Mouse (Mus musculus): ENCODE results near the gene Cdyl2. TPM values are rescaled to one million over a fixed set of nuclear protein-coding genes. Genes with fewer than 3 reads are reported as not detected.

Gene Cdyl2
- polyA plus RNA-seq, 1 experiment from 2014 or later: 1.8 TPM

DNA sequence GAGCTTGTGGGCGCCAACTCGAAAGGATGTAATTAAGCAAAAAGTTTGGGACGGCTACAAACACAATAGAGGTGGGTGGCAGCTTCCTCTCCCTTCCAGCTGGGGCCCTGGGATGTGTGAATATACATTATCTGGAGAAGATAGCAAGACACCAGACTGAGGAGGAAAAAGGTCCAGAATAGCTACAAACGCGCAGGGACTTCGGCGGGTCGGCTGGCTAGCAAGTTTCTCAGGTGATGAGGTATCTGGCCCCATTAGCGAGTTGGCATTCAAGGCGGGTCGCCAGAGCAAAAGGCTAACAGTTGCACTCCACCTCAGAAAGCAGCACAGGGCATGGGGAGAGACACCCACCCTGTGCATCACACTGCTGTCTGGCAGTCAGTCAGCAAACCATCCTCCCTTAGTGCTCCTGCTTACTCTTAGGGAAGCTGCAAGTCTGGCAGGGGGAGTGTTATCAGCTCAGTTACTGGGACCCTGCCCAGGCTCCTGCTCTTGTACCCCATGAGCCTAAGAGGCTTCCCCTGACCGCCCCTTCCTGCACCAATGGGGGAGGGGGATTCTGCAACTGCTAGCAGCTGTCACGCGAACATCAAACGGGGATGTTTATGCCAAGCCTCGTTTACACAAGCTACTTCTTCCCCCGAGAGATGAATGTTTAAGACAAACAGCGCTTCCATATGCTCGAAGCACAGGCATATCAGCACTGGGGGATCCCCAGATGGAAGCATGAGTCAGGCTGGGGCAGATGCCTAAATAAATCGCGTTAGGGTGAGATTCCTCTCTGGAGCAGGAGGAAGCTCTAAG is 111.4 kb downstream of the Cdyl2 start:
- Histone ChIP-seq H3K36me3 (ENCODE audit: control insufficient read depth, insufficient read depth) (no peaks in the 10 kb centered on the region), H3K4me2 (ENCODE audit: low read depth, low read length) (no peak overlapping the region), H3K4me3 (ENCODE audit: low read depth, low read length) (no peak overlapping the region), H3K27ac (ENCODE audit: low read length) (no peak overlapping the region), H3K4me1 (ENCODE audit: control insufficient read depth, low read depth, low read length) (no peaks in the 10 kb centered on the region), H3K27me3 (ENCODE audit: control insufficient read depth, insufficient read depth, low read depth, low read length) (no peaks in the 10 kb centered on the region), H3K9ac (ENCODE audit: low read depth, low read length) (no peak overlapping the region), H3K9me3 (replicated peaks; ENCODE audit: control insufficient read depth, low read length) (no peaks in the 10 kb centered on the region)
- 60% methylated on average over 21 of the region's 21 CpGs for WGBS (ENCODE audit: insufficient replicate concordance)
- ATAC-seq (ENCODE audit: low read depth): no peak

DNA sequence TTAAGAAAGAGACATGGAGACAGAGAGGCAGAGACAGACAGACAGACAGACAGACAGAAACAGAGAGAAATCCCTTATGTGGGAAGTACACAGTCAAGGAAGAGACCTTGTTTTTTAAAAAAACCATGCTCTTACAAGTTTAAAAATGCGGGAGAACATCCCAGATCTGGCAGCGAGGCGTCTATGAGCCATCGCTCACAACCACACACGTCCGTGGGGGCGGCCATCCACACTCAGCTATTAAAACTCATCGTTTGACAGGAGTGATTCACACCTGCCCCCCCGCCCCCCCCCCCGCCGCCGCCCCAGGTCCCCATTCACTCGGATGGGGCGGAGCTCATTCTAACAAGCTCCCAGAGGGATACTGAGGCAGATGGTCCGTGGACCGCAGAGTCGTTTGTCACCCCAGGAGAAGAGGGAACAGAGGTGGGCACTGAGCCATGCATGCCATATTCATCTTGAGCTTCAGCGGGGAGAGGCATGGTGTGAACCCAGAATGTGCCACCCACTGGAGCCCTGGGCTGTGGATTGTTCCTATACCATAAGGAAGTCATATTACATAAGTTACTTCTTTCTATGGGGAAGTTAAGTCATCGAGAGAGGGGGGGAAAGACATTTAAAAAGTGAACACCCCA is 113.0 kb downstream of the Cdyl2 start:
- ATAC-seq (ENCODE audit: low read depth): no peak
- Histone ChIP-seq H3K9ac (ENCODE audit: low read depth, low read length) (no peak overlapping the region), H3K4me1 (ENCODE audit: control insufficient read depth, low read depth, low read length) (no peaks in the 10 kb centered on the region), H3K27me3 (ENCODE audit: control insufficient read depth, insufficient read depth, low read depth, low read length) (no peaks in the 10 kb centered on the region), H3K4me2 (ENCODE audit: low read depth, low read length) (no peak overlapping the region), H3K9me3 (replicated peaks; ENCODE audit: control insufficient read depth, low read length) (no peaks in the 10 kb centered on the region), H3K27ac (ENCODE audit: low read length) (no peak overlapping the region), H3K36me3 (ENCODE audit: control insufficient read depth, insufficient read depth) (no peaks in the 10 kb centered on the region), H3K4me3 (ENCODE audit: low read depth, low read length) (no peak overlapping the region)
- 72% methylated on average over 19 of the region's 19 CpGs for WGBS (ENCODE audit: insufficient replicate concordance)

DNA sequence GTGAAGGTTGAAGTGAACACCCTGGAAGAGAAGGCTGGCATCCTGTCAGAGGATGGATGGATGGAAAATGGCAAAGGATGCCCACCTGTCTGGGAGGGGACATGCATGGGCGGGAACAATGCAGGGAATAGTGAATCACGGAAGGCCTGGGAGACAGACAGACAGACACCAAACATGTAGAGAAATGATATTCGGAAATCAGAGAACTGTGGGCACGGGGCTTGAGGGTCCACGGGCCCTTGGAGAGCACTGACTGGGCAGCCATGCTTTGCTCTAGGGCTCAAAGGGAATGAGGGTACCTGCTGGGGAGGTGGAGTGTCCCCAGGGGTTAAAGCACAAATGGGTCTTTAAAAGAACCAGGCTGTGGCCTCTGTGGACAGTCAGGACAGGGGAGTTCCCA is 113.6 kb downstream of the Cdyl2 start:
- ATAC-seq (ENCODE audit: low read depth): no peak
- Histone ChIP-seq H3K27ac (ENCODE audit: low read length) (no peak overlapping the region), H3K4me2 (ENCODE audit: low read depth, low read length) (no peak overlapping the region), H3K9ac (ENCODE audit: low read depth, low read length) (no peak overlapping the region), H3K9me3 (replicated peaks; ENCODE audit: control insufficient read depth, low read length) (no peaks in the 10 kb centered on the region), H3K4me1 (ENCODE audit: control insufficient read depth, low read depth, low read length) (no peaks in the 10 kb centered on the region), H3K36me3 (ENCODE audit: control insufficient read depth, insufficient read depth) (no peaks in the 10 kb centered on the region), H3K27me3 (ENCODE audit: control insufficient read depth, insufficient read depth, low read depth, low read length) (no peaks in the 10 kb centered on the region), H3K4me3 (ENCODE audit: low read depth, low read length) (no peak overlapping the region)
- WGBS (ENCODE audit: insufficient replicate concordance): 78% methylated on average over 5 of the region's 5 CpGs

DNA sequence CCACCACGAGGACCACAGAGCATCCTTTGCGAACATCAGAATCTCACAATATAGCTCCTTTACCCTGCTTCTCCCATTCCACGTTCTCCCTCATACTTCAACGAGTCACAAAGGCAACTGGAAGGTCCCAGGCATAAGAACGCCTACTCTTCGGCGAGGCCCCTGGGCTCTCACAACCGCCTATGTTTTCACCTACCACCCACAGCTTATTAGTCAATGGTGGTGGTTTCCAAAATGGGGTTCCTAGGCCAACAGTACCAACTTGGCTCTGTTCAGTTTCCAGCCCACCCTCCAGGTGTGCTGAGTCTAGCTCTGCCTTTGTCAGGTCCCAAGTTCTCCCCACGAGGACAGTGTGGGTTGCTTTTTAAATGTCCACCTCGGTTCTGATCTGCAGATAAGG is 114.0 kb downstream of the Cdyl2 start:
- Histone ChIP-seq H3K27me3 (ENCODE audit: control insufficient read depth, insufficient read depth, low read depth, low read length) (no peaks in the 10 kb centered on the region), H3K36me3 (ENCODE audit: control insufficient read depth, insufficient read depth) (no peaks in the 10 kb centered on the region), H3K9ac (ENCODE audit: low read depth, low read length) (no peak overlapping the region), H3K9me3 (replicated peaks; ENCODE audit: control insufficient read depth, low read length) (no peaks in the 10 kb centered on the region), H3K4me3 (ENCODE audit: low read depth, low read length) (no peak overlapping the region), H3K4me1 (ENCODE audit: control insufficient read depth, low read depth, low read length) (no peaks in the 10 kb centered on the region), H3K27ac (ENCODE audit: low read length) (no peak overlapping the region), H3K4me2 (ENCODE audit: low read depth, low read length) (no peak overlapping the region)
- 65% methylated on average over 10 of the region's 10 CpGs for WGBS (ENCODE audit: insufficient replicate concordance)
- no peak for ATAC-seq (ENCODE audit: low read depth)

DNA sequence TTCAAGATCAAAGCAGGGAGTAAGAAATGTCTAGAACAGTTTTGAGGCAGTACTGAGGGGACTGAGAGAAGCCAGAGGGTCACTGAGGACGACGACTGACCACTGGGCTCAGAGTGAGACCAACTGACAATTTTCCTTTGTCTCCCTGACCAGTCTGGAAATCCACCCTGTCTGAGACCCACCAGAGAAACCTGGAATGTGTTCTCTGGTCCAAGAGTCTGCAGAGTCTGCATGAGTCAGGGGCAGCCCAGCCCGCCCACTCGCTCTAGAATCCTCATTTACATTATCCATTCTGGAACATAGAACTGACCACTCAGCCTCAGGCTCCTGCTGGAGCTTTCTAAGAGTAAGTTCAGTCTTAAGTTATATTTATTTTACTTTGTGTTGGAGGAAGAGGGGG is 114.9 kb downstream of the Cdyl2 start:
- H3K9me3 ChIP-seq (replicated peaks; ENCODE audit: control insufficient read depth, low read length): no peaks in the 10 kb centered on the region
- 70% methylated on average over 4 of the region's 4 CpGs for WGBS (ENCODE audit: insufficient replicate concordance)

DNA sequence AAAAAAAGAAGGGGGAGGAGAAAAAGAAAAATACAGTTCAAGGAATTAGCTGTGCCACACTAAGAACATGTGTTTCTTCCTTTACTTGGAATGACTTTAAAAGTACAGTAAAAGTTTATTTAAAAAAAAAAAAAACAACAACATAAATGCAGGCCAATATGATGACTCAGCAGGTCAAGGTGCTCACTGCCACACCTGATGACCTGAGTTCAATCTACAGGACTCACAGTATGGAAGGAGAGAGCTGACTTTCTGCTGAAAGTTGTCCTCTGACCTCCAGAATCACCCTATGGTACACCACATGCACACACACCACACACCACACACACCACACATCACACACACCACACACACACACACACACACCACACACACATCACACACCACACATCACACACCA is 116.4 kb downstream of the Cdyl2 start:
- Histone ChIP-seq H3K27me3 (ENCODE audit: control insufficient read depth, insufficient read depth, low read depth, low read length) (no peaks in the 10 kb centered on the region), H3K9me3 (replicated peaks; ENCODE audit: control insufficient read depth, low read length) (no peaks in the 10 kb centered on the region), H3K4me2 (ENCODE audit: low read depth, low read length) (no peak overlapping the region), H3K4me1 (ENCODE audit: control insufficient read depth, low read depth, low read length) (no peaks in the 10 kb centered on the region), H3K9ac (ENCODE audit: low read depth, low read length) (no peak overlapping the region), H3K27ac (ENCODE audit: low read length) (no peak overlapping the region), H3K36me3 (ENCODE audit: control insufficient read depth, insufficient read depth) (no peaks in the 10 kb centered on the region), H3K4me3 (ENCODE audit: low read depth, low read length) (no peak overlapping the region)
- ATAC-seq (ENCODE audit: low read depth): no peak

More for the DNA sequence above, 114.9 kb downstream of the Cdyl2 start:
- H3K4me1 ChIP-seq (ENCODE audit: control insufficient read depth, low read depth, low read length): no peaks in the 10 kb centered on the region
- no peaks in the 10 kb centered on the region for H3K27me3 ChIP-seq (ENCODE audit: control insufficient read depth, insufficient read depth, low read depth, low read length)
- no peak overlapping the region for H3K4me3 ChIP-seq (ENCODE audit: low read depth, low read length)
- no peak overlapping the region for H3K27ac ChIP-seq (ENCODE audit: low read length)
- H3K36me3 ChIP-seq (ENCODE audit: control insufficient read depth, insufficient read depth): no peaks in the 10 kb centered on the region
- no peak overlapping the region for H3K4me2 ChIP-seq (ENCODE audit: low read depth, low read length)
- no peak for ATAC-seq (ENCODE audit: low read depth)
- H3K9ac ChIP-seq (ENCODE audit: low read depth, low read length): no peak overlapping the region

DNA sequence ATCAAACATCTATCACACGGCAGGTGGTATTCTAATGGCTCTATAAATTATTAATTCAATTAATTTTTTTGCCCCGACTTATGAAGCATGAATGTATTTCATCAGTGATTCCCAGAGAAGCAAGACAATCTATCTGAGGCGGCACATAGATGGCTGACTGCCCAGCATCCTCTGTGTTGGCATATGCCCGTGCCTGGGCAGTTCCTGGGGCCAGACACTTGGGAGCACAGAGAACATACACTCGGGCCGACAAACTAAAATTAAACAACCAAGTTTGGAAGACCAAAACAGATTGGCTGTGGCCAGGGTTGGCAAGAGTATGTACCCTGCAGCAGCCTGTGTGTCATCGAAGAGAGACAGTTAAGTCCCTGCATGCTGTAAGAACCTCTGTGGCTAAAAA is 117.9 kb downstream of the Cdyl2 start:
- WGBS (ENCODE audit: insufficient replicate concordance): 67% methylated on average over 7 of the region's 7 CpGs
- Histone ChIP-seq H3K36me3 (ENCODE audit: control insufficient read depth, insufficient read depth) (no peaks in the 10 kb centered on the region), H3K4me2 (ENCODE audit: low read depth, low read length) (no peak overlapping the region), H3K4me3 (ENCODE audit: low read depth, low read length) (no peak overlapping the region), H3K9me3 (replicated peaks; ENCODE audit: control insufficient read depth, low read length) (no peaks in the 10 kb centered on the region), H3K4me1 (ENCODE audit: control insufficient read depth, low read depth, low read length) (no peaks in the 10 kb centered on the region), H3K9ac (ENCODE audit: low read depth, low read length) (no peak overlapping the region), H3K27ac (ENCODE audit: low read length) (no peak overlapping the region), H3K27me3 (ENCODE audit: control insufficient read depth, insufficient read depth, low read depth, low read length) (no peaks in the 10 kb centered on the region)
- no peak for ATAC-seq (ENCODE audit: low read depth)

DNA sequence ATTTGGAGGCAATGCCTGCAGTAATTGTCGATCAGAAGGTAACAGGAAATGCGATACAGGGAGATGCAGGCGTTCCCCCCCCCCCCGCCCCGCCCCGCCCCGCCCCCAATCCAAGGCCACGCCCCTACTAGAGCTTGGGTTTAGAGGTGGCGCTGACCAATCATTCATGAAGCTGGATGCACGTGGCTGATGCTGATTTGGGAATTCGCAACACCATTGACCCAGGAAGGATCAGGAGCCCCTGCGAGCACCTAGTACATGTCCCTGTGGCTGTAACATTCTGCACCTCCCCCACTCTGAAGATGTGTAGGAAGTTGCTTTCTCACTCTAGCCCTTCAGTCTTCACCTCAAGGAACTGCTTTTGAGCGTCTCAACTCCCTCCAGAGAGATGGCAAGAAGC is 126.6 kb downstream of the Cdyl2 start:
- Histone ChIP-seq H3K27me3 (ENCODE audit: control insufficient read depth, insufficient read depth, low read depth, low read length) (no peaks in the 10 kb centered on the region), H3K4me3 (ENCODE audit: low read depth, low read length) (no peak overlapping the region), H3K4me1 (ENCODE audit: control insufficient read depth, low read depth, low read length) (no peaks in the 10 kb centered on the region), H3K4me2 (ENCODE audit: low read depth, low read length) (no peak overlapping the region), H3K36me3 (ENCODE audit: control insufficient read depth, insufficient read depth) (no peaks in the 10 kb centered on the region), H3K9me3 (replicated peaks; ENCODE audit: control insufficient read depth, low read length) (0 out of 2 replicates have a peak, but pooled peaks cover 2% of the 10 kb centered on the region), H3K27ac (ENCODE audit: low read length) (no peak overlapping the region), H3K9ac (ENCODE audit: low read depth, low read length) (no peak overlapping the region)
- no peak for ATAC-seq (ENCODE audit: low read depth)
- WGBS (ENCODE audit: insufficient replicate concordance): 48% methylated on average over 13 of the region's 13 CpGs

DNA sequence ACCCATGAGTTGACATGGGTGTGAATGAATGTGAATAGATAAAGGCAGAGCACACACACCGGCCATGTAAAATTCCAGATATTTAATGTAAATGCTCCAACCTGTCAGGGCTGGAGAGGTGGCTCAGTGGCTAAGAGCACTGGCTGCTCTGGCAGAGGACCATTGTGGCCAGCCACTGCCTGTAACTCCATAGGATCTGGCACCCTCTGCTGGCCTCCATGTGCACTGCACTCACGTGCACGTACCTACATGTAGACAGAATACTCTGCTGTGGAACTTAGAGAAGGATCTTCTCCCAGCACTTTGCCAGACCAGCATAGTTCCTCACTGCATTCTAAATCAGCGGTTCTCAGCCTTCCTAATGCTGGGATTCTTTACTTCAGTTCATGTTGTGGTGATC is 130.0 kb downstream of the Cdyl2 start:
- no peaks in the 10 kb centered on the region for H3K36me3 ChIP-seq (ENCODE audit: control insufficient read depth, insufficient read depth)
- 78% methylated on average over 4 of the region's 4 CpGs for WGBS (ENCODE audit: insufficient replicate concordance)

More for the DNA sequence above, 130.0 kb downstream of the Cdyl2 start:
- Histone ChIP-seq H3K9ac (ENCODE audit: low read depth, low read length) (no peak overlapping the region), H3K4me2 (ENCODE audit: low read depth, low read length) (no peak overlapping the region), H3K27me3 (ENCODE audit: control insufficient read depth, insufficient read depth, low read depth, low read length) (no peaks in the 10 kb centered on the region), H3K4me1 (ENCODE audit: control insufficient read depth, low read depth, low read length) (no peaks in the 10 kb centered on the region), H3K4me3 (ENCODE audit: low read depth, low read length) (no peak overlapping the region), H3K27ac (ENCODE audit: low read length) (no peak overlapping the region), H3K9me3 (replicated peaks; ENCODE audit: control insufficient read depth, low read length) (0 out of 2 replicates have a peak, but pooled peaks cover 2% of the 10 kb centered on the region)
- no peak for ATAC-seq (ENCODE audit: low read depth)

All from liver, embryonic 16.5 days (tissue).